ENCODE assay signal across 10 mouse cellular contexts in the genomic region with DNA sequence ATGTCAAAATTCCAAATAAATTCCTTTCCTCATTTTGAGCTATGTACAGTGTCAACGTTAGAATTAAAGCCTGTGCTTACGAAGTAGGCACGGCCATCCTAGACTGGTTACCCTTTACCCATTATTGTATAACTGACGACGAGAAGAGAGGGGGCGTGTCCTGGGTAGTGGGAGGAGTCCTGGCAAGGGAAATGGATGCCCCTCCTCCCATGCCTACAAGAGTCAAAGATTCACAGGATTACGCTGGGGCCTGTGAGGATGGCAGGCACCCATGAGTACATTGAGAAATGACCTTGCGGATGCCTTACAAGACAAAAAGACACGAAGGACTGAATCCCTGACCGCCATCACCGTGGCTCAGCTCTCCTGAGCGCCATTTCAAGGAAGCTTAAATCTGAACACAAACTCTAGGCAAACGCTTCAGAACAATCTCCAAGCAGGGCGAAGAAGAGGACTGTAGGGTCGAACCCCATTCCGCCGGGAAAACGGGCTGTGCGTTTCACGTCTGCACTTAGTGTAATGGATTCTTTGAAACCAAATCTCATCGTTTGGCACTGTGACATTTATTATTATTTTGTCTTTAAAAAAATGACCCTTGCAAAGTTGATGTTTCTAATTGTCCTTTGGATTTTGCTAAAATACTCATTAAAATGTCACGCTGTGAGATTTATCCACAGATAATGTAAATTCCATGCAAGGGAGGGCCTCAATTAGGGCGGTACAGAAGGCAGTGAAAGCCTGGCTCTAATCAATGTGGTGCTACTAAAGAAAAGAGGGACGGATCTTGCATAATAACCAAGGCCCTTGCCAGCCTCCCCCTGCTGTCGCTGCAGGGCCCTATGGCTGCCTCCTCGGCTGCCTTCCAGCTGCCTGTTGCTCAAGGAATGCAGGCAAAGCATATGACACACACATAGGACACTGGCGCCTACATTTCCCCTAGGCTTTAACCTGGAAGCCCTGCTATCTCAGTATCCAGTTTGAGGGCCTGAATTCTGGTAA.
DNase-seq lines count a peak whose midpoint lies in the region.
"Had no signal": no experiment of that assay in that cellular context is flagged by ENCODE, and none has a peak within 500 bp of the region (broad histone marks: within the 10 kb centered on the region; RNA-seq: fewer than 3 reads in every experiment).

No protein-coding gene starts in this region.

- peak; percentile 40 for DNase-seq in right cerebral cortex, postnatal 4 days
- no peak for DNase-seq in right cerebral cortex, postnatal 25 days
- peak; percentile 36 for DNase-seq in embryo, embryonic 10.5 days (ENCODE audit: low spot score)
- no peak for DNase-seq in limb, embryonic 10.5 days (ENCODE audit: low spot score)
- DNase-seq in retina, postnatal 1 day, result peak; percentile 55
- no peak for DNase-seq in spleen, postnatal 36 days (ENCODE audit: low spot score in 2 of 2)
- no peak for DNase-seq in ovary, postnatal 14 days (ENCODE audit: low spot score)
- DNase-seq in heart, postnatal 36 days, result no peak
- DNase-seq: spleen, adult 18-20 months had no signal

- intact Hi-C loops in heart, postnatal 36 days (cut with DNase I), result no loop called here

- WGBS in limb, embryonic 10.5 days, result 67% methylated on average over 27 of the region's 27 CpGs

- H3K27me3 ChIP-seq in limb, embryonic 10.5 days (ENCODE audit: low read depth, poor library complexity, severe bottlenecking), result no peaks in the 10 kb centered on the region
- H3K27me3 ChIP-seq: liver, embryonic 12.5 days had no signal

- peak overlapping the region; percentile 56 for H3K27ac ChIP-seq in limb, embryonic 10.5 days
- H3K27ac ChIP-seq: liver, embryonic 12.5 days had no signal

- no peak overlapping the region for H3K4me3 ChIP-seq in limb, embryonic 10.5 days
- H3K4me3 ChIP-seq: liver, embryonic 12.5 days had no signal

- peaks cover 46% of the 10 kb centered on the region for H3K4me1 ChIP-seq in limb, embryonic 10.5 days
- H3K4me1 ChIP-seq: liver, embryonic 12.5 days had no signal

- no peaks in the 10 kb centered on the region for H3K36me3 ChIP-seq in limb, embryonic 10.5 days
- H3K36me3 ChIP-seq: liver, embryonic 12.5 days had no signal

- H3K9me3 ChIP-seq in limb, embryonic 10.5 days (replicated peaks), result no peaks in the 10 kb centered on the region

Comparison
In these comparisons a context has a peak if more than half of its experiments do, and no peak if none do; other contexts are left out.
1. DNase-seq: peak in right cerebral cortex, postnatal 4 days (single experiment), embryo, embryonic 10.5 days (single experiment) and retina, postnatal 1 day (single experiment); none in right cerebral cortex, postnatal 25 days (single experiment), limb, embryonic 10.5 days (single experiment), spleen, postnatal 36 days (0 of 2), ovary, postnatal 14 days (single experiment) and heart, postnatal 36 days (0 of 2).